Mouse (Mus musculus) layer of hippocampus, adult 18-20 months (tissue): ENCODE measurements around the gene Serp2. TPM values are rescaled to one million over a fixed set of nuclear protein-coding genes. Genes with fewer than 3 reads are reported as not detected.

Experiments
- DNase-seq, 2 experiments: peaks; one replicate each; pipeline ENCODE4 v3.0.0; 2022; ENCODE audit warnings: low spot score in 2 of 2
- long read RNA-seq: library from polyadenylated mRNA; stranded (forward); transcript quantifications from one replicate; pipeline ENCODE4 v2.0.0, GENCODE M21; 2021
- total RNA-seq, 2 experiments: library from RNA; stranded (reverse); gene quantifications; 2 replicates each; pipeline ENCODE4 v1.2.3; 2021

Gene Serp2
- 100 to 1,000 TPM; 150 to 152 TPM for total RNA-seq
- long read RNA-seq, transcript Serp2-204 (2 exons, 705 nt), result minor isoform, 6 of 77 reads
- long read RNA-seq, transcript Serp2-201 (3 exons, 748 nt), result major isoform, 61 of 77 reads
- long read RNA-seq, partial matches to known transcripts, result 0 of 77 reads
- long read RNA-seq, other reads (novel, unspliced or antisense), result 10 of 77 reads

DNA sequence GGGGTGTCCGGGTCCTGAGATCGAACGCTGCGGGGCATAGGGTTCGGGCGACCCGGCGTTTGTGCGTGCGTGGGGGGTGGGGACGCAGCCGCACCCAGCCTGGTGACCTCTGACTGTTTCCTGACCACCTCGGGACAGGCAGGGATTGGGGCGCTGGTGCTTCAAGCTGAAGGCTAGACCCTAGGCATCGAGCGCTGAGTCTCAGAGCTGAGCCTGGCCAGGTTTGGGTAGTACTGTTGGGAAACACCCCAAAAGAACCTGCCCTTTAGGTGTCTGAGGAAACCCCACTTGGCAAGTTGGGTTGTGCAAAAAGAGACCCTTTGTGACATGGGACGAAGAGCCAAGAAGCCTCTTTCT is at the start of gene Serp2:
Serp2 (minus strand) TSS at position 38 of the 357 bp plus-strand sequence.
- DNase-seq, result no peak

DNA sequence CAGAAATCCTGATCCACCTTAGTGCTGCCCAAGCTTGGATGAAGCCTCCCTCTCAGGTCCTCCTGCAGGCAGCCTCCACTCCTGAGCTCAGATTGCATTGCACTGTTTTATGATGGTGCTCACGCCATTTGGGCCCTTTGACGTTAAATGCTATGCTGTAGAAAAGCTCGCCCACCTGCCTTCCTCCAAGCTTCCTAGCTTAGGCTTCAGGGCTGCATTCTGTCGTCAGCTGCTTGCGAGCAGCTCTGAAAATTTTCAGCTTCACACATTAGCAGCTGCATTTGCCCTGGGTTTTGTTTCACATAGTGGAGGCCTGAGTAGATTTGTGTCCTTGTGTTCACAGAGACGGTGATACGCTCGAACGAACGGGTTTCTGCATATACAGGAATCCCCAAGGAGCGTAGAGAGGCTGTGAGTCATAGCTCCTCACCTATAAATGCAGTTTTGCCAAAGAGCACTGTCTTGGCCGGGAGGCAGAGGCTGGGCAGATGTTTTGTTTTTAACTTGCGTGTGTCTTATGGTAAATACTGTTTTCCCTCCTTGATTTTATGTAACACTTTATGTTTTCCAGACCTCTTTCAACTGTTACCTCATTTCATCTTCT is 49.3 kb upstream of the Serp2 start:
- DNase-seq, result no peak

- no peak for DNase-seq
Observed at GRCm38 (mm10) chr14:76604012-76604411, 47.3 kb upstream of the Serp2 start.

DNA sequence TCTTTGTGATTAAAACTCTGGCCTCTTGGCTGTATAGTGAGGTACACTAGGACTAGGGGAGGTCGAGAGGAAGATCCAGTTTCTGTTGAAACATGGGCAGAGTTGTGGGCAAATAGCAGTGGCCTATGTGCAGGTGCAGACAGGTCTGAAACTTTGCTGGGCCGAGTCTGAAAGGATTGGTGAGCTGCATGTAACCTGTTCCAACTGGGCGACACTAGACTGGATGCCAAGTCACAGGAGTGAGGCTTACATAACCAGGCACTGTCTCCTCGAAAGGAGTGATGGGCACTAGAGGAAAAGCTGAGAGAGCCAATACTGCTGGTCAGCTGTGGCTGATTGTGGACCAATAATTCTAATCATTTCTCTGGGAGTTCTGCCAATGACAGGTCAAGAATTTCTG is 45.0 kb upstream of the Serp2 start:
- DNase-seq, result no peak

DNA sequence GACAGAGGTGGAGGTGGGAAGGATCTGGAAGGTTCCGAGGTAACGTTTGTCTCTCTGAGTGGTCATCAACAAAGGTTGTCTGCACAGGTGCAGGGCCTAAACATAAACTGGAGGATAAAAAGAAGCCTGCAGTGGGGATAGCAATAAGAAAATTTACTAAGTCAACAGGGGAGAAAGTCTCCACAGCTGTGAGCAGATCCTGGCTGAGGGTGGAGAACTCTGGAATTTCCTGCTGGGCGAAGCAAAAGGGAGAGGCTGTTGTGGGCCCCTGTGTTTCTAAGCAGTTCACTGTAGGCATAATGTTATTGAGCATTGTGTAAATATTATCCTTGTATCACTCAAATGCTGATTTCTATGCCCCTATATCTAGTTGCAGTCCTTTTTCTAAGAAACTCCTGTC is 43.7 kb upstream of the Serp2 start:
- no peak for DNase-seq

- DNase-seq, result no peak
Observed at GRCm38 (mm10) chr14:76599706-76600105, 43.0 kb upstream of the Serp2 start.

DNA sequence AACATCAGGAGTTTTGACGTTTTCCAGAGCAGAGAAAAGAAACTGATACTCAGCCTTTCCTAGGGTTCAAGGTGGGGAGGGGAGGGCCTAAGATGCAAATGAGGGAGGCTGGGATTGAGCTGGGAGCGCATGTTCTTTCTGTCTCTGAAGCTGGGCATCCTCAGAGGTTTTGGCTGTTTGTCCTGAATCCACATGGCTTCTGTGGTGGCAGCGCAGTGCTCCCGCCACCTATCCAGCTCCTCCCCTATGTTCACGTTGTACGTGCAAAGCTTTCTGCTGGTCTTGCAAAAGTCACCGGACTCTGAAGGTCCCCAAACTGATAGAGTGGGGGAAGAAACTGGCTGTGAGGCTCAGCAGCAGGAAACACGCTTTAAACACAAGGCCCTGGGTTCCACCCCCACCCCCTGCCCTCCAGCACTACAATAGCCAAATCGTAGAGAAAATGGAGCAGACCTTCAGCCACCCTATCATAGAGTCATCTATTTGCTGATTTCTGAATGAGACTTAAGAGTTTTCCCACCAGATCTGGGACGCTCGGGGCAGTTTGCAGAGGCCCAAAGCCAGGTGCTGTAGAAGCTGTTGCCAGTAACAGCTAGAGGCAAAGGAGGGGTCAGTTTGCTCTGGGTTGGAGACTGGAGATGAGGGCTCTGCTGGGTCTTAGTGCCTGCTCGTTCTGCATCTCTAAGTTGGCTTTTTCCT is 42.0 kb upstream of the Serp2 start:
- peak in 1 of 2 experiments; percentile 50 for DNase-seq

DNA sequence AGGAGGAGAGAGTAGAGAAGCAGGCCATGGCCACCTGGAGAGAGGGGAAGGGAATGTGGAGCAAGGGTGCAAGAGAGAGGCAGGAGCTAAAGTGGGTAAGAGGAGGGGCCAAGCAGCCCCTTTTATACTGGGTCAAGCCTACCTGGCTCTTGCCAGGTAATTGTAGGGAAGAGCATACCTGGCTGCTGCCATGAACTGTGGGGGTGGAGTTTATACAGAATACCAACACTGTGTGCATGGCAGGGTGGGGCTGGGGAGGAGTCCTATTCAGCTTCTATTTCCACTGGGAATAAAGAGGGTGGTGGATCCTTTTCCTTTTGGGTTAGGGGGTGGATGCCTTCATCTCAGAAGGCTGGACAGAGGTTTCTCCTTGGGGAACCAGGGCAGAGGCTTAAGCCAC is 41.1 kb upstream of the Serp2 start:
- no peak for DNase-seq

DNA sequence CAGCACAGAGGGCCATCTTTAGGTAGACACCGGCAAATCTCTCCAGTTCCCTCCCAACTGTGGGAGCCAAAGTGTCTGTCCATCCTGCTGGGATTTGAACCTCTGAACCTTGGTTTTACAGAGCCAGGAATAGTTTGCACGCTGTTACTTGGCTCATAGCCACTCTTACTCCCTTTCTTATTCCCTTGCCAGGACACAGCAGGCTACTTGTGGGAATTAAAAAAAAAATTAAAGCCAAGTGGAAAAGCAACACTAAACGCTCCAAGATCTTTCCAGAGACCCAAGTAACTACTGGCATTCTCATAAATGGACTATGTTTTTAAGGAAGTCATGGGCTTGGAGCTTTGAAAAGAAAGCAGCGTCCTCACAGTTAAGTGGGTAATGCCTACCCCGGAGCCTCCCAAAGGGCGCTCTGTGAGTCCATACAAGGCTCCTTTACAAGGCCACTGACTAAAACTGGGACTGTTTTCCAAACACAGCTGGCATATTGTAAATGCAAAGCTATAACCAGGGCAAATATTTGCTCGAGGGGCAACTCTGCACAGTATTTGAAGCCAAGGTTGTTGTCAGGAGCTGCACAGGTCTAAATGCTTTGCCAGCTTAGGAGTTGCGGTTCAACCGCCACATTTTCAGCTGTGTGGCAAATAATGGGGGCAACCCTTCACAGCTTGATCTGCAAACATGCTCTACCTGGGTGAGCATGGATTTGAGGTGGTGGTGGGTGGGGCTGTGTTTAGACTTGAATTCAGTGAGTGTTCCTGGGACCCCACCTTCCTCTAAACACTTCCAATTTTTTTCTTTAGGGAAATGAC is 38.6 kb upstream of the Serp2 start:
- no peak for DNase-seq

GRCm38 (mm10) chr14:76594351-76594885 is 37.7 kb upstream of the Serp2 start:
- no peak for DNase-seq

- DNase-seq, result no peak
Observed at GRCm38 (mm10) chr14:76593630-76594193, 37.0 kb upstream of the Serp2 start.

DNA sequence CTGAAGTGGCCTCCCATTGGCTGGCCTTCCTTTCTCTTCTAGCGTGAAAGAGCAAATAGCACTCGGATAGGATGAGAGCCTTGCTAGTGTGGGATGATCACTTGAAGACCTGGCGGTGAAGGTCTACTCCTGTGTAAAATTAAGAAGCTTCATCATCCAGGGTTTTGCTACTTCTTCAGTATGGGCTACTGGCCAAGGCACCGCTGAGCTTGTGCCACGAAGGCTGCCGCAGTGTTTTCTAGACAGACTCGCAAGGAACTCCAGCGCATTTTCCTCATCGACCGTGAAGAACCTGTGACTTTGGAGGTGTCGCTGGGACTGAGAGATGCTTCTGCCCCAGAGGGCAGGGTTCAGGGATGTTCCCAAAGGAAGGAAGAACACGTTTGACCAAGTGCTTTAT is 36.0 kb upstream of the Serp2 start:
- DNase-seq, result no peak

DNA sequence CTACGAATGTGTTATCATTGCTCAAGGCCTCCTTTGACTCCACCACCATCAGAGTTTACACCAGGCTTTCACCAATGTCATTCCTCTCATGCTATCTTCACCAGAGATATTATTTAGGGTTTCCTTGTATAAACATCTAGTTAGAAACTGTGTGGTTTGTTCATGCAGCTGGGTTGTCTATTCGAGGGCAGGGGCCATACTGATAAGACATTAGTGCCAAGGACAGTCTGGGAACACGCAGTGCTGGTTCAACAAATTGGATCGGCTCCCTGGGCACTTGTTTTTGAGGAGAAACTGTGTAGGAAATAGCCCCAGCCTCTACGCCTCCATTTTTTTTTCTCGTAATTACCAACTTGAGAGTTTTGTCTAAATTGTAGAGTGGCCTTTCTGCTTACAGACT is 35.4 kb upstream of the Serp2 start:
- no peak for DNase-seq

DNA sequence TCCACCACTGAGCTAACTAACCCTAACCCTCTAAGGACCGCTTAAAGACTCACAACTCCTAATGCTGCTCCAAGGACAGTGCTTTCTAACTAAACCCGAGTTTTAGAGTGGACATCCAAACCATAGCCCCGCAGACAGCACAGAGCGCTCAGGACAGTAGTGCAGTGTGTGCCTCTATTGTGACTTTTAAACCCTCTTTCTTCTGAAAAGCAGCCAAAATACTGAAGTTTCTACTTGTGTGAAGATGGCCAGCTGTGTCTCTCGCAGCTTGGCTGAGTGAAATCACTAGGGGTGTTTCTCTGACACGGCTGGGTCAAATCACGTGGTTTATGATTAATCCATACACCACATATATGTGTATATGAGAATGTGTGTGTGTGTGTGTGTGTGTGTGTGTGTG is 33.4 kb upstream of the Serp2 start:
- DNase-seq, result no peak

DNA sequence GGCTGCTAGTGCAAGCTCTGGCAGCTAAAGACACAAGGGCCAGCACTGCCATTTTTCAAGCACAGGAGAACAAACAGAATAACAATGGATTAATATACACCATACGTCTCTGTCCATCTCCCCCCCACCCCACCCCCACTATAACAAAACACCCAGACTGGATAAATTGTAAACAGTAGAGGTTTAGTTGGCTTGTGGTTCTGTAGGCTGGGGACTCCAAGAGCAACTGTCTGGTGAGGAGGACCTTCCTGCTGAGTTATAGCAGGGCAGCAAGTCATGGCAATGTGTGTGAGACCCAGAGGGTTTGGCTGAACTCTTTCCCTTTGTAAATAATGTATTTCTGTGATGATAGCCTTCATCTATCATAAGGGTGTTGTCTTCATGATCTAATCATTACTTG is 33.0 kb upstream of the Serp2 start:
- DNase-seq, result no peak

GRCm38 (mm10) chr14:76585831-76586405 is 29.2 kb upstream of the Serp2 start:
- DNase-seq, result no peak

GRCm38 (mm10) chr14:76583985-76584384 is 27.3 kb upstream of the Serp2 start:
- DNase-seq, result no peak

DNA sequence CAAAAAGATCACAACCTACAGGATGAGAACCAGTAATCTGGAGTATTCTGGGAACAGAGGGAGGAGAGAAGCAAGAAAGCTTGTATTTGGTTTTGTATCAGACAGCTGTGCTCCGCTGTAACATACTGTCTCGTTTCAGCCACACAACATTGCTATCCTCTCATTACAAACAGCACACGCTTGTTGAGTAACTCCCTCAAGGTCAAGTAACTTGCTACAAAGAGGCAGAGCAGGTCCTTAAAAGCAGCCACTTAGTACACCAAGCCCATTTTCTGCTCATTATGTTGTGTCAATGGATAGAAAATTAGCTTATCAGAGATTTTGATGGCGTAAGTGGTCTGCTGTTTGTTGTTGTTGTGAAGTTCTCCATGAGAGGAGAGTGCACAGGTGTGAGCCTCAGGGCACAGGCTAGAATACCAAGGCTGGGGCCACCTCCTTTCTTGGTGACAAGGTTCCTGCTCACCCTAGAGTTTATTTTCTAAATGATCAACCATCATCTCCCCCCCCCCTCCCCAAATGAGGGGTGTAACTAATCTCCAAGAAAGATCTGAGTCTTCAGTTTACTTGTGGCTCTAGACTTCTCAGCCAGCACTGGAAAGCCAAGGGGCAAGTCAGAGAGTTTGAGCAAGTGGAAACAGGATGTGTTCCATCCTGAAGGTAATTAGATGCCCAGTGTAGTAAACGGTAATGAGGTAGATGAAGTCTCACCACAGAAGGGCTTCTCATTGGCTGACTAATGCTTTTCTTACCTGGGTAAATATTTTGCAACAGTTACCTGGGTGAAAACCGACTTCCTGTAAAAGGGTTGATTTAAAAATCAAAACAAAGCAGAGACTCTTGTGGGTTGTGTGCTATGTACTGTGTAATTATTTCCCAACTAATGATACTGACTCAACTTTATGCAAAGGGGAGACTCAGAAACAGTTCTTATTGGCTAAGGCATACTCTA is 25.6 kb upstream of the Serp2 start:
- DNase-seq, result no peak

- no peak for DNase-seq
Observed at GRCm38 (mm10) chr14:76579660-76580061, 23.0 kb upstream of the Serp2 start.

- peak in 1 of 2 experiments; percentile 30 for DNase-seq
Observed at GRCm38 (mm10) chr14:76577840-76578239, 21.2 kb upstream of the Serp2 start.
